Mouse (Mus musculus): Measurements from ENCODE around the gene Dglucy. TPM values are rescaled to one million over a fixed set of nuclear protein-coding genes. Genes with fewer than 3 reads are reported as not detected.

The Dglucy gene
- polyA plus RNA-seq, 1 experiment = 23.8 TPM

DNA sequence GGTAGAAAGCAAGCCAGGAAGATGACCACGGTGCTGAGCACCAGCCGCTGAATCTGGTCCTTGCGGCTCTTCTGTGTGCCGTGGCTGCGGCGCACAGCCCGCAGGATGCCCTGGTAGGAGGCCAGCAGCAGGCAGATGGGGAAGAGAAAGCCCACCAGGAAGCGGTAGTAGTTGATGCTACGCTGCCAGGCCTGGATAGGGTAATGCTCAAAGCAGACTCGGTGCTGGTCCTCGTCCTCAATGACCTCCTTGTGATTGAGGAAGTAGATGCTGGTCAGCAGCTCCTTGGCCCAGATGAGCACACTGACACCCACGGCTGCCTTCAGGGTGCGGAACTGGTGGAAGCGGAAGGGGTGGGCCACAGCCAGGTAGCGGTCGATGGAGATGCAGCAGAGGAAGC is 99.7 kb downstream of the Dglucy start:
- no peak for DNase-seq (ENCODE audit: low spot score)

- DNase-seq (ENCODE audit: low spot score) = no peak
Observed at GRCm38 (mm10) chr12:100883168-100883567, 104.3 kb downstream of the Dglucy start.

- DNase-seq (ENCODE audit: low spot score) = no peak
Observed at GRCm38 (mm10) chr12:100885585-100885984, 106.7 kb downstream of the Dglucy start.

GRCm38 (mm10) chr12:100886877-100887276 is 108.0 kb downstream of the Dglucy start:
- no peak for DNase-seq (ENCODE audit: low spot score)

DNA sequence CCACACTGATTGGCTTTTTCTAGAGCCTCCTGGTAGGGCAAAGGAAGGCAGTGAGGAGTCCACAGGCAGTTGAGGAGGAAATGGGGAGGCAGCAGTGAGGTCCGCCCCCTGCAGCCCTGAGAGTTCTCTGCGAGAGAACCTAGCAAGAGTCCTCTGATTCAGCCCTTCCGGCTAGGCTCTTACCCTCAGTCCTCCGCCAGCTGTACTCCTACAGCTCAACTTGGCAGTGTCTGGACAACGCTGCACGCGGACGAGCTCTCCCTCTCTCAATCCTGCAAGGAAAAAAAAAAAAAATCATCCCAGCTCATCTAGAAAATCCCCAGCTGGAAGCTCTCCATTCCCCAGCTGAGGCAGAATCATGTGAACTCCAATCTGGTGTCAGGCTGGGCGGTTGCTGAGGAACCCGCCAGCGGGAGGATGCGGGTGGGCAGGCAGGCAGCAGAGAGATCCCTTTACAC is 109.0 kb downstream of the Dglucy start:
- no peak for DNase-seq (ENCODE audit: low spot score)

GRCm38 (mm10) chr12:100890548-100890947 is 111.7 kb downstream of the Dglucy start:
- DNase-seq (ENCODE audit: low spot score) = no peak

- no peak for DNase-seq (ENCODE audit: low spot score)
Observed at GRCm38 (mm10) chr12:100895504-100895903, 116.6 kb downstream of the Dglucy start.

DNA sequence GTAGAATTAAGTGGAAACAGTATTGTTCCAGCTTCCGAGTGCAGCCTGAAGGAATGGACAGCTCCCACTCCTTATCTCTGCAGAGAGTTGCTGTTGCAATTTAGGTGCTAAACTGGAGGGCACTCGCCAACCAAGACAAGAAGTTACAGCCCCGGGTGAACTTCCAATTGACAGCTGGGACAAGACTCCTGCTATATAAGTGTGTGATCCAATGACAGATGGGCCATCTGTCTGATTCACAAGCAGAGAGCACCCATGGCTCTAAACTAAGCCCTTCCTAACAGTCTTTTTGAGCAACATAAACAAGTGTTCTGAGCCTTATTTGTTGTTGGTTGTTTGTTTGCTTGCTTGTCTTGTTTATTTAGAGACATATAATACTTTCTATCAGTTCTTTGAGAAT is 117.8 kb downstream of the Dglucy start:
- DNase-seq (ENCODE audit: low spot score) = no peak

DNA sequence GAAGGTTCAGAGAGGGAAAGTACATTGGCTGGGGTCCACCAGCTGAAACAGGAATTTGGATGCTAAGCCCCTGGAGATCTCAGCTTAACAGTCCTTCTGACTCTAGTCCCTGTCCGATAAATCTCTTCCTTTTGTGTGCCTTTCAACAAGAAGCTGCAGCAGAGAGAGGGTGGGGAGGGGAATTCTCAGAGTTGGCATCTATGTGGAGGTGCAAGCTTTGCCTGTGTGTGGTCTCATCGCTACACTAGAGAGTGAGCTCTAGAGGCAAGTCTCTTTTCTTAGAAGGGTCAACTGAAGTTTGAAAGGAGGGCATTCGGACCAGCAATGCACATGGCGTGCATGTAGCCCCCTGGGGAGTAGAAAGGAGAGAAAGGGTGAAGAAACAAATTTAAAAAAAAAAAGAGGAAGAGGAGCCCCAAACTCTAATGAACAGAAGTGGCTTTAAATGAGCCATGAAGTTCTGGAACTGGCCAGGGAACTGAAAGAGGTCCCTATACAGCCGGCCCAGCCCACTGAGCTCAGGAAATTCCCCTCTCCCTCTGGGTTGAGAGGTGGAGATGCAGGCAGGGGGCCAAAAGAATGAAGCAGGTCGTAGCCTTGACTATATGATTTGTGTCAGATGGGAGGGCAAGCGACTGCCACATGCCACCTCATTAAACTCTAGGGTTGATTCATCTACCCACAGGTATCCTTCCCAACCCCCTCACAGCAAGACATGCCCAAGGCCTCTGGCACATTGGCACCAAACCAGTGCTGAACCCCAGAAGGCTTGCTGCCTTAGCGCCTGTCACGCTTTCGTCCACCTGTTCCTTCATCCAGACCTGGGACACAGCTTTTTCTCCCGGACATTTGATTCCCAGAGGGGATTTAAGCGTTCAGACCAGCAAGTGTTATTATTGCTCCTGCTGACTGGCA is 119.1 kb downstream of the Dglucy start:
- DNase-seq (ENCODE audit: low spot score) = no peak

GRCm38 (mm10) chr12:100899111-100899640 is 120.3 kb downstream of the Dglucy start:
- DNase-seq (ENCODE audit: low spot score) = no peak

DNA sequence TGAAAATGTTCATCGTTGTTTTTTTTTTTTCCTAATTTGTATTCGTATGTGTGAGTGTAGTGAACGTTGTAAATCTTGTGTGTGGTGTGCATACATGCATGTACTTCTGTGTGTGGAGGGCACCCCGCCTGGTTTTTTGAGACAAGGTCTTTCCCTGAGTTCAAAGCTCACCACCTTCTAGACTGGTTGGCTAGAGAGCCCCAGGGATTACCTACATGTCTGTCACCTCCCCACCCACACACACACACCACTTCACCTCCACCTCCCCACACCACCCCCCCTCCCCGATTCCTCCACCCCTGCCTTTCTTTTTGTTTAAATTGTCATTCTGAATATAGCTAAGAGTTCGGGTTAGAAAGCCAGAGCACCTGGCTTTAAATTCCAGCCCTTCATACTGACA is 122.0 kb downstream of the Dglucy start:
- no peak for DNase-seq (ENCODE audit: low spot score)

DNA sequence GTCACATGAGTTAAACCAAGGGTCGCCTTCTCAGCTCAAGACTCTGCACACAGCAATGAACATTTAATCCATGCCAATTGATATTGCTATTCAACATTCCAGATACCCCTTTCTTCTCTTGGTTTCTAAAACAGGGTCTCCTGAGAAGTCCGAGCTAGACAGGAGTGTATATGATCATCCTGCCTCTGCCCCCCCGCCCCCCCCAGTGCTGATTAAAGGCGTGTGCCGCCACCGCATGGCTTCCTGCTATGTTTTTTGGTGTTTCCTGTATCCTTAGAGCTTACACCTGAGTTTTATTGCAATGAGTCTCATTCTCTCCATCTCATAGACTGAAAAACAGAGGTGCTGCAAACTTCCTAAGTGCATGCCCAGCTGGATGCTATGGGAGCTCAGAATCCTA is 122.5 kb downstream of the Dglucy start:
- no peak for DNase-seq (ENCODE audit: low spot score)

DNA sequence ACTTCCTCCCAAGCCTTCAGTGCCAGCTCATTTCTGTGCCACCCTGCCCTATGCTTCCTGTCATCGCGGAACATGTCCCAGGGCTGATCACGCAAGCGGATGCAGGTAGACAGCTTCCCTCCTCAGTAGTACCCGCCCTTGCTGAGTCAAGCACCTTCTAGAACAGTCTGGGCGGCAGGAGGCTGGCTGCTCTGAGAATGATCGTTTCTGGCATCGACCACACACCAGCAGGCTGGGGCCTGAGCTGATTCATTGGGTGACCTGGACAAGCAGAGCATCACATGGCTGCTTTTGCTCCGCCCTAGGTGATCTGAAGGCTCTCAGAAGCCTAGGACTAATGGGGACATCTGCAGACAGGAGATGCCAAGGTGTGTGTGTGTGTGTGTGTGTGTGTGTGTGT is 124.9 kb downstream of the Dglucy start:
- DNase-seq (ENCODE audit: low spot score) = no peak

DNA sequence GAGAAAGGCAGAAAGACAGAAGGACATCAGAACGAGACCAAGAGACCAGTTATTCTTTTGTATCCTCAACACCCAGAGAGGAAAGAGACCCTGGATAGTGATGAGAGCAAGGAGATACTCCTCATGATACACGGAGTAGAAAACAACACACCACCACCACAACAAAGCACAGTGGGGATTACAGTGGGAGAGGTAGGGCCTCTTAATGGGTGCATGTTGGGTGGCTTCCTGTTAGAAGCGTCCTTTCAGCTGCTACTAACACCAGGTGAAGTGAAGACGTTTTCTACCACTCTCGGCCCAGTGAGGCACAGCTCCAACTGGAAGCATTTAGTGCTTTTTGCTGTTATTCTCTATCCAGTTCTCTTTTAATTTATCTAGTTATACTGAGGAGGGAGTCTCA is 128.0 kb downstream of the Dglucy start:
- no peak for DNase-seq (ENCODE audit: low spot score)

DNA sequence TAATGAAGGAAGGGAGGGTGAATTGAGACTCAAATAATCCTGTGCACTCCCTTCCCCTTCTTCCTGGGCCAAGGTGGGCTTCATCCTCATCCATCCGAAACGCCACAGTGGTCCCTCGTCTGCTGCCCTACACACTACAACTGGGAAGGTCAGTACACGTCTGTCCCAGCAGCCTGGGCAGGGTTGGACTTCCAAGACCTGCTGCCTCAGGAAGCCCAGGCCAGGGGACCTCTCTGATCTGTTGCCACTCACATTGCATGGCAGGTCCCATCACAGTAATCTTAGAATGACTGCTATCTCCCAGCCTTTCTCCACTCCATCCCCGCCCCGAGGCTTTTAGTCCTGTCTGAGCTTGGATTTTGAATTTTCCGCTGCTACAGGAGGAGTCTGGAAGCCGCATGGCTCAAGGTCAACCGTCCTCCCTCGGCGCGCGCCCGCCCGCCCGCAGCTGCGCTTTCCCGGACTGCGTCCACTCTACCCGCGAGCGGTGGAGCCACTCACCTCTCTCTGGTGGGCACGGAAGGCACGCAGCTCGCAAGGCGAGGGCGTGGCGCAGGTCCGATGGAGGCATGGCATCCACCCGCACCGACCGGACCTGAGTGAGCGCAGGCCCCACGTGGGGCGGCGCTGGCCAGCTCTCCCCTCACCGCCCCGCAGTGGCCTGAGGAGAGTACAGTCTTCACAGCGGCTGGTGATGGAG is 128.9 kb downstream of the Dglucy start, which contains the start of gene Gpr68:
TSS of gene Gpr68 (minus strand) at position 601 of the 700 bp plus-strand sequence.
- DNase-seq (ENCODE audit: low spot score) = no peak

- DNase-seq (ENCODE audit: low spot score) = no peak
Observed at GRCm38 (mm10) chr12:100908298-100909034, 129.6 kb downstream of the Dglucy start.

DNA sequence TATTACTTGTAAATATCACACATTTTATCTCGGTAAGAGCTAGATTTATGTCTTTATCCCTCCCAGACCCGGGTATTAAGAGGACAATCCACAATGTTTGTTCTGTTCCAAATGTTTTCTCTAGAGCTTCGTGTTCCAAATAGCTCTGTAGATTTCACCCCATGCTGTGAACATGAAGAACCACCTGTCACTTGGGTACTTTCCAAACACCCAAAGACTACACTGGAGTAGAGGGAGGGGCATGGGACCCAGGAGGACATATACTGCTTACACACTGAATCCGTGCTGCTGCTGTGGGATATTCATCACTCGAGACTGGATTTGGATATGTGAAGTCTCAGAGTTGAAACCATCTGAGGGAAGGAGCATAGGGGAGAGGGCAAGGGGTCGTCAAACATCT is 130.9 kb downstream of the Dglucy start:
- DNase-seq (ENCODE audit: low spot score) = no peak

DNA sequence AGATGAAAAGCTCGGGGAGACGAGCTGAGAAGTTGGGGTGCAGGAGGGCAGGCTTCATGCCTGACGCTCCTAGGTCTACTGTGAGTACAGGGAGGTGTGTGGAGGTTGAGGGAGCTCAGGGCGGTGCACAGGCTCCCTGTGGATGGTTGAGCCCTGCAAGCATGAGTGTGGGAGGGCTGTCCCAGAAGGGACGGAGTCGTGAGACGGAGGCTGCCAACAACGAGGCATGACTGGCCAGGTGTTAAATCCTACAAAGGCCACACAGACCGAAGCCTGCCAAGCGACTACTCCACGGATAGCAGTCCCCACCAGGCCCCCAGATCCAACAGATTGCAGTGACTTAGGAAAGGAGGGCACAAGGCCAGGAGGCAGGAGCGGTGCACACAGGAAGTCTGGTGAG is 131.9 kb downstream of the Dglucy start:
- DNase-seq (ENCODE audit: low spot score) = no peak

DNA sequence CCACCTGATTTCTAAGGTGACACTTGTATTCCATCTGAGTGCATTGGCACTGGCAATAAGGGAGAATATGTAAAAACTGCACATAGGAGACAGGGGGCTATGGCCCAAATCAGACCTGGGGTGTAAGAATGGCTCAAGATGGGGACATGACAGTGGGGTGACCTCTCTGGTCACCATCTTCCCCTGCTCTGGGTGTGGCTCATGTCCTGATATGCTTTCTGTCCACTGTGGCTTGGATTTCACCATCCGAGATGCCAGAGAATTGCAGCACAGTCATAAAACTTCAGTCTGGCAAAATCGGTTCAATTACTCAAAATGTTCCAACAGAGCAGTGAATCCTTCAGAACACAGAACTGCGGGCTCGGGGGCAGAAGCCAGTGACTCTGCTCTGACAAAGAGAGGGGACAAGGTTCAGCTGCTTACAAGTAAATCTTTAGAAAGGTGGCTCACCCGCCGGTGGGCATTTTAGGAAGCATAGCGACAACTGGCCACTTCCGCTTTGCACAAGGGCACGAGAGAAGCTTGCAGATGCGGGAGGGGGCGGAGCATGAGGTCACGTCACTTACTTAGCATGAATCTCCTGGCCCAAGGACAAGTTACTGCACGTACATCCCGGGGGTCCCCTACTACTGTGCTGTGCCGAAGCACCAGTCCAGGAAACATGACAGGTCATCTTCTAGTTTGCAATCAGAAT is 145.9 kb downstream of the Dglucy start:
- no peak for DNase-seq (ENCODE audit: low spot score)

DNA sequence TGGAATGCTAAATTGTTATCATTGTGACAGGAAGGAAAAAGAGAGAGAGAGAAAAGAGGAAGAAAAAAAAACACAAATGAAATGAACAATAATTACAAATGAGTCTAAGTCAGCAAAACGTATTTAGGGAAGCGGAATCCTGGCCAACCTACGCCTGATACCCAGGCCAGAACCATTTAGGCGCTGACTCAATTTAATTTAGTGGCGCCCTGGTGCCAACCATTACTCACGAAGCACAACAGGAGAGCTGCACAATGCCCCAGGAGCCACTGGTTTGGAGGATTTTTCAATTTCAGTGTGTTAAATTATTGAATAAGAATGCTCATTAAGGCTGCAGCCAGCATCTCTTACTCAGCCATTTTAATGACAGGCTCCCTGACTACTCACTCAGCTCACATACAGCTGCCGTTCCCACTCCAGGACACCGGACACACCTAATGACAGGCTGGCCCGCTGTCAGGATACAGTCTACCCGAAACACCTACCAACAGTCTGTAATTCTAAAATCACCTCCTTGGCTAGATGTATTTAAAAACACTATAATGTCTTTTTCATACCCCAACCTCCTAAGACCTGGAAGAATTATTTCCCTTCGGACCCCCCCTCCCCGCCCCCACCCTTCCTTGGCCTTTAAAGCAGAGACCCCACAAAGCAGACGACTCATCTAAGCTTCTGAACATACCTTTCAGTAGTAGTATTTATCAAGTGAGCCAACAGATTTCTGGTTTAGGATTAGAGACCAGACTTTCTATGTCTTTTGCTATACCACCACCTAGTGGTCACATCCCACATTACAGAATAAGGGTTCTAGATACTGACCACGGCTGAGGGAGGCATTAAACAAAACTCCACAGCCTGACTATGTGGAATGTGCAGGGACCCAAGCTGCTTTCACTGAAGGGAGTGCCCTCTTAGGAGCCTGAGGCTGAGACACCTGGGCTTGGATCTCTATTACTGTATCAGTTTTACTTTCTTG is 147.1 kb downstream of the Dglucy start:
- no peak for DNase-seq (ENCODE audit: low spot score)

Measured in urinary bladder, adult 2 months (tissue).